Mouse (Mus musculus): ENCODE results near the gene Socs5. TPM values are rescaled to one million over a fixed set of nuclear protein-coding genes. Genes with fewer than 3 reads are reported as not detected.

Gene Socs5
- polyA plus RNA-seq, 1 experiment from 2014 or later, result 15.5 TPM

Small RNAs within 50 kb of the gene (microRNA-seq; reads per million reads assigned to microRNA genes)
- not detected for gene Gm22346

Other genes starting within 250 kb of the Socs5 start
- not detected in 2 replicates for gene Tmem247, start 190.3 kb upstream of the Socs5 start, polyA plus RNA-seq (2015; fragmentation: Nextera tagmentation; extraction: Ambion mirVana)
- gene Atp6v1e2, start 159.8 kb upstream of the Socs5 start, polyA plus RNA-seq (2015; fragmentation: Nextera tagmentation; extraction: Ambion mirVana), result 0.24 TPM in 1 of 2 replicates, not detected in the other
- gene Rhoq, start 144.6 kb upstream of the Socs5 start, polyA plus RNA-seq (2015; fragmentation: Nextera tagmentation; extraction: Ambion mirVana), result 22.0 and 23.0 TPM in 2 replicates
- gene Pigf, start 82.3 kb upstream of the Socs5 start, polyA plus RNA-seq (2015; fragmentation: Nextera tagmentation; extraction: Ambion mirVana), result 28.3 and 30.4 TPM in 2 replicates
- gene Cript, start 82.1 kb upstream of the Socs5 start, polyA plus RNA-seq (2015; fragmentation: Nextera tagmentation; extraction: Ambion mirVana), result 101 and 117 TPM in 2 replicates
- 92.1 and 100 TPM in 2 replicates for gene Mcfd2, start 158.3 kb downstream of the Socs5 start, polyA plus RNA-seq (2015; fragmentation: Nextera tagmentation; extraction: Ambion mirVana)
- 11.6 and 14.9 TPM in 2 replicates for gene Ttc7, start 175.2 kb downstream of the Socs5 start, polyA plus RNA-seq (2015; fragmentation: Nextera tagmentation; extraction: Ambion mirVana)